Mouse (Mus musculus): Measurements from ENCODE around the gene Cnot10. TPM values are rescaled to one million over a fixed set of nuclear protein-coding genes. Genes with fewer than 3 reads are reported as not detected.

Gene Cnot10
- polyA plus RNA-seq, 1 experiment: 21.9 TPM

- H3K36me3 ChIP-seq (ENCODE audit: control insufficient read depth, insufficient read depth, low read length): no peaks in the 10 kb centered on the region; the same call in 1 of the 2 replicates
- peak overlapping the region; percentile 68 for H3K4me3 ChIP-seq (ENCODE audit: insufficient read depth, low read depth, low read length)
- H3K27ac ChIP-seq (ENCODE audit: insufficient read depth, low read depth, low read length): no peak overlapping the region
- under 1% methylated on average over 23 of the region's 23 CpGs for WGBS
- TF ChIP-seq POLR2A (IDR thresholded peaks at IDR 0.05; ENCODE audit: low read depth, low read length) (no peak), CTCF (conservative IDR thresholded peaks at IDR 0.05; ENCODE audit: insufficient read depth, insufficient read length, low read depth, low read length) (peak; percentile 77)
- peak; percentile 73 for DNase-seq
- H3K27me3 ChIP-seq (replicated peaks; ENCODE audit: control insufficient read depth, insufficient read depth, low read length): no peaks in the 10 kb centered on the region
- H3K4me1 ChIP-seq (ENCODE audit: control insufficient read depth, insufficient read depth, low read length): no peaks in the 10 kb centered on the region
Observed at GRCm38 (mm10) chr9:114583812-114584182, 56.2 kb downstream of the Cnot10 start.

- Histone ChIP-seq H3K4me1 (ENCODE audit: control insufficient read depth, insufficient read depth, low read length) (no peaks in the 10 kb centered on the region), H3K4me3 (ENCODE audit: insufficient read depth, low read depth, low read length) (no peak overlapping the region), H3K36me3 (ENCODE audit: control insufficient read depth, insufficient read depth, low read length) (no peaks in the 10 kb centered on the region), H3K27ac (ENCODE audit: insufficient read depth, low read depth, low read length) (no peak overlapping the region), H3K27me3 (replicated peaks; ENCODE audit: control insufficient read depth, insufficient read depth, low read length) (no peaks in the 10 kb centered on the region)
- DNase-seq: no peak
- WGBS: 57% methylated on average over 11 of the region's 11 CpGs
- TF ChIP-seq CTCF (conservative IDR thresholded peaks at IDR 0.05; ENCODE audit: insufficient read depth, insufficient read length, low read depth, low read length): no peak
- no peak for TF ChIP-seq POLR2A (IDR thresholded peaks at IDR 0.05; ENCODE audit: low read depth, low read length)
Observed at GRCm38 (mm10) chr9:114578646-114579045, 61.3 kb downstream of the Cnot10 start.

GRCm38 (mm10) chr9:114576001-114576400 lies 64.0 kb downstream of the Cnot10 start:
- no peaks in the 10 kb centered on the region for H3K4me1 ChIP-seq (ENCODE audit: control insufficient read depth, insufficient read depth, low read length)
- no peak overlapping the region for H3K27ac ChIP-seq (ENCODE audit: insufficient read depth, low read depth, low read length)
- no peak for DNase-seq
- no peaks in the 10 kb centered on the region for H3K27me3 ChIP-seq (replicated peaks; ENCODE audit: control insufficient read depth, insufficient read depth, low read length)
- 97% methylated on average over 1 of the region's 1 CpGs for WGBS
- H3K36me3 ChIP-seq (ENCODE audit: control insufficient read depth, insufficient read depth, low read length): no peaks in the 10 kb centered on the region
- H3K4me3 ChIP-seq (ENCODE audit: insufficient read depth, low read depth, low read length): no peak overlapping the region
- no peak for TF ChIP-seq POLR2A (IDR thresholded peaks at IDR 0.05; ENCODE audit: low read depth, low read length)
- TF ChIP-seq CTCF (conservative IDR thresholded peaks at IDR 0.05; ENCODE audit: insufficient read depth, insufficient read length, low read depth, low read length): no peak

GRCm38 (mm10) chr9:114573528-114573927 lies 66.5 kb downstream of the Cnot10 start:
- 45% methylated on average over 5 of the region's 5 CpGs for WGBS
- Histone ChIP-seq H3K27me3 (replicated peaks; ENCODE audit: control insufficient read depth, insufficient read depth, low read length) (no peaks in the 10 kb centered on the region), H3K36me3 (ENCODE audit: control insufficient read depth, insufficient read depth, low read length) (no peaks in the 10 kb centered on the region), H3K4me3 (ENCODE audit: insufficient read depth, low read depth, low read length) (no peak overlapping the region), H3K4me1 (ENCODE audit: control insufficient read depth, insufficient read depth, low read length) (no peaks in the 10 kb centered on the region), H3K27ac (ENCODE audit: insufficient read depth, low read depth, low read length) (no peak overlapping the region)
- DNase-seq: no peak
- TF ChIP-seq CTCF (conservative IDR thresholded peaks at IDR 0.05; ENCODE audit: insufficient read depth, insufficient read length, low read depth, low read length) (no peak), POLR2A (IDR thresholded peaks at IDR 0.05; ENCODE audit: low read depth, low read length) (no peak)

GRCm38 (mm10) chr9:114568682-114569474 lies 71.1 kb downstream of the Cnot10 start:
- no peaks in the 10 kb centered on the region for H3K4me1 ChIP-seq (ENCODE audit: control insufficient read depth, insufficient read depth, low read length)
- no peaks in the 10 kb centered on the region for H3K36me3 ChIP-seq (ENCODE audit: control insufficient read depth, insufficient read depth, low read length)
- TF ChIP-seq CTCF (conservative IDR thresholded peaks at IDR 0.05; ENCODE audit: insufficient read depth, insufficient read length, low read depth, low read length) (no peak), POLR2A (IDR thresholded peaks at IDR 0.05; ENCODE audit: low read depth, low read length) (no peak)
- no peaks in the 10 kb centered on the region for H3K27me3 ChIP-seq (replicated peaks; ENCODE audit: control insufficient read depth, insufficient read depth, low read length)
- WGBS: 87% methylated on average over 5 of the region's 5 CpGs
- H3K27ac ChIP-seq (ENCODE audit: insufficient read depth, low read depth, low read length): no peak overlapping the region
- DNase-seq: no peak
- no peak overlapping the region for H3K4me3 ChIP-seq (ENCODE audit: insufficient read depth, low read depth, low read length)

GRCm38 (mm10) chr9:114564667-114565066 lies 75.3 kb downstream of the Cnot10 start:
- Histone ChIP-seq H3K4me1 (ENCODE audit: control insufficient read depth, insufficient read depth, low read length) (no peaks in the 10 kb centered on the region), H3K27ac (ENCODE audit: insufficient read depth, low read depth, low read length) (no peak overlapping the region), H3K4me3 (ENCODE audit: insufficient read depth, low read depth, low read length) (no peak overlapping the region), H3K36me3 (ENCODE audit: control insufficient read depth, insufficient read depth, low read length) (no peaks in the 10 kb centered on the region), H3K27me3 (replicated peaks; ENCODE audit: control insufficient read depth, insufficient read depth, low read length) (peaks cover 5% of the 10 kb centered on the region; the same call in 1 of the 2 replicates)
- WGBS: 8% methylated on average over 10 of the region's 10 CpGs
- no peak for DNase-seq
- TF ChIP-seq POLR2A (IDR thresholded peaks at IDR 0.05; ENCODE audit: low read depth, low read length) (no peak), CTCF (conservative IDR thresholded peaks at IDR 0.05; ENCODE audit: insufficient read depth, insufficient read length, low read depth, low read length) (no peak)

- peaks cover 5% of the 10 kb centered on the region; the same call in 1 of the 2 replicates for H3K27me3 ChIP-seq (replicated peaks; ENCODE audit: control insufficient read depth, insufficient read depth, low read length)
- no peaks in the 10 kb centered on the region for H3K4me1 ChIP-seq (ENCODE audit: control insufficient read depth, insufficient read depth, low read length)
- TF ChIP-seq CTCF (conservative IDR thresholded peaks at IDR 0.05; ENCODE audit: insufficient read depth, insufficient read length, low read depth, low read length): no peak
- DNase-seq: peak; percentile 34
- H3K27ac ChIP-seq (ENCODE audit: insufficient read depth, low read depth, low read length): no peak within 1 kb of the TSS
- WGBS: 1% methylated on average over 91 of the region's 91 CpGs
- H3K36me3 ChIP-seq (ENCODE audit: control insufficient read depth, insufficient read depth, low read length): no peaks in the 10 kb centered on the region
- H3K4me3 ChIP-seq (ENCODE audit: insufficient read depth, low read depth, low read length): peak within 1 kb of the TSS; percentile 52
Observed at GRCm38 (mm10) chr9:114563761-114564606, 76.0 kb downstream of the Cnot10 start, which contains the start of gene Trim71. Gene Trim71, minus strand, starts transcription at chr9:114564369.

Measured in kidney, adult 2 months (tissue).